Mouse (Mus musculus) CD8-positive naive resting alpha-beta T cell, adult 2 months (primary cell): ENCODE results near the gene Socs2.

Experiments used
- DNase-seq, 2 experiments: peaks; one replicate each; pipeline ENCODE4 v3.0.0; 2022; ENCODE audit warnings: low read depth in 2 of 2, low spot score in 2 of 2

Socs2 gene

GRCm38 (mm10) chr10:95354673-95355072, 62.3 kb downstream of the Socs2 start:
- DNase-seq, result no peak

GRCm38 (mm10) chr10:95354047-95354446, 62.9 kb downstream of the Socs2 start:
- no peak for DNase-seq

GRCm38 (mm10) chr10:95348457-95348856, 68.5 kb downstream of the Socs2 start:
- no peak for DNase-seq

- DNase-seq, result no peak
Measured at GRCm38 (mm10) chr10:95347776-95348175, 69.2 kb downstream of the Socs2 start.

- no peak for DNase-seq
Measured at GRCm38 (mm10) chr10:95342833-95343590, 74.0 kb downstream of the Socs2 start.

- no peak for DNase-seq
Measured at GRCm38 (mm10) chr10:95340676-95341075, 76.3 kb downstream of the Socs2 start.

- DNase-seq, result no peak
Measured at GRCm38 (mm10) chr10:95337589-95337988, 79.4 kb downstream of the Socs2 start.

DNA sequence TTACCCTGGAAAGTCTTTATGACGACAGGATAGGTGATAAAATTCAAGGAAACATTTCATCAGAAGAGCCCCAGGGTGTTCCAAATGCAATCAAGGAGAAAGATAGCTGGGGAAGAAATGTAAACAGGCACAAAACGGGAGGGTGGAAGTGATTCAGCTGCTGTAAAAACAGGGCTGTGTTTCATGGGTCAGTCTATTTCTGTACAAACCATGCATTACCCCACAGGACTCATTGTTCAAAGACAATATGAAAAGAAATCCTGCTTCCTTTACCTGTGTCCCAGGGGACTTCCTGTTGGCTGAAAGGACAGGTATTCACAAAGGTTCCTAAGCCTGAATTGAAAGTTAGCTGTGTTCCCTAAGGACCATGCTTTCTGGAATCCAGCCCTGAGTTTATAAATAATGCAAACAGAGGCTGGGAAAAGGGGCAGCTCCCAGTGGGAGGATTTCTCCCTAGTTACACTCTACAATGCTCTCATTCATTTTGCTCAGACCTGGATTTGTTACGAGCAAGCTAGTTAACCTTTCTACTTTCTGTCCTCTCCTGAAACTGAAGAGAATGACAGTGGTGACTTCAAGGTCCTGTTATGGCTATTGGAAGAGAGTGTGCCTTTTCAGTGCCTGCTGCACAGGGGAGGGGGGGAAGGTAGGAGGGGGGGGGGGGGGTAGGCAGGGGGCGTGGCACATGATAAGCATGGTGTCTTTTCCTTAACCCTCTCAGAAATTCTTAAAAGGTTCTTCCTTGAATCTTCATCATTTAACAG, 80.0 kb downstream of the Socs2 start:
- DNase-seq, result no peak
